Mouse (Mus musculus): ENCODE results near the gene Copg2. TPM values are rescaled to one million over a fixed set of nuclear protein-coding genes. Genes with fewer than 3 reads are reported as not detected.

The Copg2 gene
- 10 to 100 TPM; 23.4 to 40.7 (median 30.8) TPM for polyA plus RNA-seq (2017; shearing (Covaris generic))

DNA sequence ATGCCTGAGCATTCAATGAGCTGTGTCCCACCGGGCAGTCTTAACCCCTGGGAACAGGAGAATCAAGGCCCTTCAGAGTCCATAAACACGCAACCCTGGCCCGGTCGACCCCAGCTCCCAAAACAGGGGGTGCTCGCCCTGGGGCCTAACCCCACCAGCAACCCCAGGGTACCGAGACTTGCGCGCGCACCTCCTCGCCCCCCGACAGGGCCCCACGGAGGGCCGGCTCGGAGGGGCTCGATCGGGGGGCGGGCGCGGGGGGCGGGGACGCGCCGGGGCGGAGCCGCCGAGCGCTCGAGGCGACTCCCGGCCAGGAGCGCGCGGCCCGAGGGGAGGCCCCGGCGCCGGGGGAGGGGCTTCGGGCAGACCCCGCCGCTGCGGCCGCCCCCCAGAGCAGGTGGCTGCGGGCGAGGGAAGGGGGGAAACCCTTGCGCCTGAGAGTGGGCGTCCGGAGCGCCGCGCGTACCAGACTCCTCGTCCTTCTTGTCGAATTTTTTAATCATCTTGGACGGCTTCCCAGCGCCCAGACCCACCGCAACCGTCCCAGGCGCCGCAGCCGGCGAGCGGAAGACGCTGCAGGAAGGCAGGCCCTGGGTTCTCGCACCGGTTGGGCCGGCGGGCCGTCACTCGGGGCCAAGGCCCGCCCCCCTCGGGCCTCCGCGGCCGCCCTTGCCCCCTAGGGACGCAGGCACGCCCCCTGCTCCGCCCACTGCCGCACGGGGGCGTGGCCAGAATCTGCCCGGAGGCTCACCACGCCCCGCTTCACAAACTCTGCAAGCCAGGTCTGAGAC is at the start of gene Copg2:
Copg2 (minus strand) TSS at position 600 of the 791 bp plus-strand sequence.
- peak; percentile 96 for ATAC-seq

DNA sequence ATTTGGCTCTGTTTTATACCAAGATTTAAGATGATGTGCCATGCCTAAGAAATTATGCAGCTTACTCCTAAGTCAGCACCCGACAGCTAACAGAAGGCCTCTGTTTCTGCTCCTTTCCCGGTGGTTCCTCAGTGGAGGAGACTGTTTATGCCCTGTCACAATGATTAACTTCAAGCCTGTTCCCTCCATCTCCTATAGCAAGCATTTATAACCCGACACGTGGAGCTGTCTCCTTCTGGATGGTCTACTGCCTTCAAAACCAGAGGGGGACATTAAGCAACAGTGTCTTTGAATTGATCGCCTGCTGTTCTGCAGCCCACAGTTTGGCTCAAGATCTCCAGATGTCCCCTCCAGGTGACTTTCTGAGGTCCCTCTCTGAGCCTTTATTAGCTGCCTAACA is 42.7 kb upstream of the Copg2 start:
- ATAC-seq: no peak

DNA sequence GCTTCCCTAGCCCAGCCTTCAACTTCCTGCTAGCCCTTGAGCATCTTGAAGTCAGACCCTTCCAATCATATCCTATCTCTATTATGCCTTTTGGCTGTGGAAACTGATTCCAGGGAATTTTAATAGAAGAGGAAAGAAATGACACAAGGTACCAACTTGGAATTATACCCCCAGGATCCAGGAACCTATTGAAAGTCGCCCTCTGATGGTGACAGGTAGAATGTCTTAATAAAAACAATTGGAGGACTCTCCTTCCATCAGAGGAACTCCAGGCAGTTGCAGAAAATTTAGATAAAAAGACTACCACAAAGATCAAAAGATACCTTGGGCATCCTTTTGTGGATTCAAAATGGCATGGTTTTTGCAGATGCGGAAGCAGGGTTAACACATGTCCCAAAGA is 26.2 kb upstream of the Copg2 start:
- ATAC-seq: no peak

DNA sequence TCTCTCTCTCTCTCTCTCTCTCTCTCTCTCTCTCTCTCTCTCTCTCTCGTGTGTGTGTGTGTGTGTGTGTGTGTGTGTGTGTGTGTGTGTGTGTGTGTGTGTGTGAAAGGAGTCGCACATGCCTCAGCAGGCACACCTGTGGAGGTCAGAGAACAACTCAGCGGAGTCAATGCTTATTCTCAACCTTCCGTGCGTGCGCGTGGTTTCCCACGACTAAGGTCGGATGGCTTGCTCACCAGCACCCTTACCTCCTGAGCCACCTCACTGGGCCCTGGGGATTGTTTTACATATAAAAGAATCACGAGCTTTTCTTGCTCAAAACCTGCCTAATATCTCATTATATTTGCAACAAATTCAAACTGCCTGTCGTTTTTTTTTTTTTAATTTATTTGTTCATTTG is 25.2 kb upstream of the Copg2 start:
- ATAC-seq: no peak

DNA sequence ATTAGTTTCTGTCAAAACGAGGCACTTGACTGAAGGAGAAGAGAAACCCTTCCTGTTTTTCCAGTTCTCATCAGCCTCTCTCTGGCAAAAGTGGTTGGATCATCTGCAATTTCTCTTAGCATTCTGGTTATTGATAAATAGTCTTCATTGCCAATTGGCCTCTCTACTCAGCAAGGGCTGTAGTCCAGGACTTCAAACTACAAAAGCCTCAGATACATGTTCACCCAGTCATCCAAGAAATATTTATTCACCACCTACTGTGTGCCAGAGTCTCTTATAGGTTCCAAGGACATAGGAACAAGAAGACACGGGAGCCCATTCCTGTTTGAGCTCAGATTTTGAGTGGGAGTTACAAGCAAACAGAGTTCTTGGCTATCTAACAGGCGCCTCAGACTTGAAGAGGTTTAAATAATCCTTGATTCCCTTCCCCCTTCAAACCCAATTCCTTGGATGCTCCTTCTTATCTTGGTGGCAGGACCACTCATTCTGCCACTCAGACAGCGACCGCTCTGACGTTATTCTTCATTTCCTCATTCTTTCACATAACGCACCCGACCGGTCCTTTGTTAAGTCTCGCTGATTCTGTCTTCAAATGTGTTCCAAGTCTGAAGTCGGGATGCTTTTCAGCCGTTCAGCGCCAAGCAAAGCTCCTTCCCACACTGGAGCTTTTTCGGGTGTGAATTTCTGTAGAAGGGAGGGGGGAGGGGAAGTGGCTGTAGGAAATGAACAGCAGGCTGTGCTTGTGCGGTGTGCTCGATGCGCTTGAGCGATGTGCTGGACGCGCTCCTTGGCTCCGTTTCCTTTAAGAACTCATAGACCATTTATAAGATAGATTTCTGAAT is 24.5 kb upstream of the Copg2 start:
- no peak for ATAC-seq

DNA sequence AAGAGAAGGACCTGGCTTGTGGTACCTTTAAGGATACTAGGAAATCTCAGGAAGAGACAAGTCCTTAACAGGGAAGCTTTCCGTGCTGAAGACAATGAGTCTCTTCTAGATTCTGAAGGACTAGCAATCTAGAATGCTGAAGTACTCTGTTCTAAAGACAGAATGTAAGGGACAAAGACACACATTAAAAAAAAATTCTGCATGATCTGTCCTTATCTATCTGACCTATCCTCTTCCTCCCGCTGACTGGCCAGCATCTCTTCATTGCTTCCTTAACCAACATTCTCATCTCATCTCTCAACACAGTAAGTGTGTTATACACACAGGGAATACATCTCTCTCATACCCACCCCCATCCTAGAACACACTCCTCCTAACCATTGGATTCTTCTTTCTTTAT is 18.9 kb upstream of the Copg2 start, which contains the start of gene Tsga13:
Tsga13 (minus strand) TSS at position 101 of the 400 bp plus-strand sequence.
- ATAC-seq: no peak

DNA sequence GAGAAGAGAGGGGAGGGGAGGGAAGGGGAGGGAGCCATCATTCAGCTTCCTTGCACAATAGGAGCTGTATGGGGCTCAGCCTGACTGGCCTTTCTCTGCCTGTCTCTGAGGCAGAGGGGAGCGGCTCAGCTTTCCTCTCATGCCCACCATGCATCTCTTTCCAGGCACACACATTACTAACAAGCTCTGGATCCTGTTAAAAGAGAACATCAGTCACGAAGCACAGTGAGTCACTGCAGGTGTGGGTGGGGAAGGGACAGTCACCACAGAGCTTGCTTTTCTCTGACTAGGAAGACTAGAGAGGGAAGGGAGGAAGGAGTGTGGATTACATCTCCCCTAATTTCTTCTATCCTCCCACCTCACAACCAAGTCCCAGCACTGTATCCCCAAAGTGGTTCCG is 11.4 kb upstream of the Copg2 start:
- no peak for ATAC-seq

DNA sequence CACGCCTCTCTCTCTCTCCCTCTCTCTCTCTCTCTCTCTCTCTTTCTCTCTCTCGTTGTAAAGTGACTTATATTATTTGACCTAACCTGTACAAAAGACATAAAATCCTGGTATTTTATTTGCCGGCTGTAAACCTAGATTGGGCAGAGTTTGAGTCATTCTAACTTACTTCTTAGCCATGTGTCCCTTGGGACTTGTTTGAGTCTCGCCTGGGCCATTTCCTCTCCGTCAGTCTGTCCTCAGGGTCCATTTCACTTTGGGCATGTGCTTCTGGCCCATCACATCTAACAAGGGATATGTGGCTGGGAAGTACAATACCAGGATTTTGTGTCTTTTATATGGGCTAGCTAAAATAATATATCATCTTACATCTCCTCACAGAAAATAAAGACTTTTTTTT is 8.3 kb upstream of the Copg2 start:
- no peak for ATAC-seq

DNA sequence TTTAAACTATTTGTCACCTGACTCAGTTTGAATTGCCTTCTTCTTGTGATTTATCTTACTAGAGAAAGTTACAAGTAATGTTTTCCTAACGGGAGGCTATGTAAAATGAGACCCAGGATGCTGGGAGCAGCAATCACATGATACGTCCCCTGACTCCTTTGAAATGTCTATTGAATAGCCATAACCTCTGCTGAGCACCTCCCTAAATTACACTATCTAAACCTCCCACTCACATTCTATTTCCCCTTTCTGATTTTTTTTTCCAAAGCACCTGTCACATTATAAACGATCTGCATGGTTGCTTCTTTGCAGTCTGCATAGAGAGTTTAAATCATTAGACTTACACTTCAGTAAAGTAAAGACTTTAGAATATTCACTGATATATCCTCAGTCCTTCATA is 7.4 kb upstream of the Copg2 start:
- ATAC-seq: no peak

DNA sequence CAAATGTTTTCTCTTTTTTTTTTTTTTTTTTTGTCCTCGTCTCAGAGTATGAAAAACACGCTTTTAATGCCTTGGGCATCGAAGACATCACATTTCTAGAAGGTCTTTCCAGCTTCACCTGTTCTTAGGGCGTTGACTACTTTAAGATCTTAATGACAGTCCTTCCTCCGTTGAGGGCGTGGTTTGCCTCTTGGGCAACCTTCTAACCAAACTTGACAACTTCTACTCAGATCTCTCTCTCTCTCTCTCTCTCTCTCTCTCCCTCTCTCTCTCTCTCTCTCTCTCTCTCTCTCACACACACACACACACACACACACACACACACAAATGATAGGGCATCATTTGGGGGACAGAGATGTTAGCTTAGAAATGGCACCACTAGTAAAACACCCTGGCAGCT is 926 bp upstream of the Copg2 start:
- no peak for ATAC-seq

DNA sequence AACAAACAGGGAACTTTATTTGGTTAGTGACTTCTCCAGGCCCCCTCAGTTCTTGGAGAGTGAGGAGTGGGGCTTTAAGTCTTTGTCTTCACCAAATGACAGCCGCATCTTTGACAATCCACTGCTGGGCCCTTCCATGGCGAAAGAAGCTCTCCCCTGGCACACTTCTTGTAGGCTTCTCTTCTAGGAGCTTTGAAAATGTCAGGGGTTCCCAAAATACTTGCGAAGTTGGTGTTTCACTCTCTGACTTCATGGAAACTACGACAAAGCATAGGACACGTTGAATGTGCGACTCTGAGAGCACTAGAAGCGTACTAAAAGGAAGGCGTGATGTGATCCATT is 363 bp upstream of the Copg2 start:
- ATAC-seq: peak; percentile 16

DNA sequence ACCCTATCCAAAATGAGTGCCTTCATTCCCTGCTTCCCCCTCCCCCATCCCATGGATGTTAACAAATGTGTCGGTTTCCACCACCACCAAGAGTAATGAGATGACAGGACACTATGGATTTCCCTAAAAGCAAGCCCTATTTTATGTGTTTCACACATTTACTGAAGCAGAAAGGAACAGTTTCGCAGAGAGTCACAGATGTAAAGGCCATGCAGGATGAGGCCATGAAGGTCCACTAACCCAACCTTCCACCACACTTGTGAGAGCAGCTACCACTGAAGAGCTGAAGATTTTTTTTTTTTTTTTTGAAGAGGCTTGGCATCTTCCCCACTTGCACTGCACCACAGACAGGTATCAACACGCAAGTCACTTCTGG is 787 bp downstream of the Copg2 start:
- ATAC-seq: no peak

DNA sequence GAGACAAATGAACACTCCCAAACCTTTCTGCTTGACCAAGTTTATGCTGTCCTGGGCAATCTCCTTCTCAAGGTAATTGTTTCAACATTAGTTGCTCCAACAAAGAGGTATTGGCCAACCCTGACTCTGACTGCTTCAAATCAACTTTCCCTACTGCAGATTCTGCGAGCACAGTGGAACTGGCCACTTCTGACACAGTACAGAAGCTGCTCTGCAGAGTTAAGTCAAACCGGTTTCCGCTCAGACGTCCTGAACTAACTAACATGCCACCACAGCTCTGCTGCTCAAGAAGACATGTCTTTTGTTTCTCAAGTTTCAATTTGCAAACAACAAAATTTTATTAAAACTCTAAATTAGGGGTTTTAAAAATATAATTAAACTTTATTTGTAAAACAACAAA is 3.5 kb downstream of the Copg2 start:
- ATAC-seq: no peak

DNA sequence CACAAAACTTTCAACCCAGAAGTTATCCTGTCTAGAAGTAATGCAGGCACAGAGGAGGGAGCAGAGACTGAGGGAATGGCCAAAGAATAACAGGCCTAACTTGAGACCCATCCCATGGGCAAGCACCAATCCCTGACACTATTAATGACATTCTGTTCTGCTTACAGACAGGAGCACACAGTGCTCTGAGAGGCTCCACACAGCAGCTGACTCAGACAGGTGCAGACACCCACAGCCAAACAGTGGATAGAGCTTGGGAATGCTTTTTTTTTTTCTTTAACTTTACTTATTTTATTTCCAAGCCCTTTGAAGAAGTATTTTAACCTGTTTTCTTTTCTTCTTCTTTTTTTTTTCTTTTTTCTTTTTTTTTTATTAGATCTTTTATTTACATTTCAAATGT is 4.8 kb downstream of the Copg2 start:
- no peak for ATAC-seq

DNA sequence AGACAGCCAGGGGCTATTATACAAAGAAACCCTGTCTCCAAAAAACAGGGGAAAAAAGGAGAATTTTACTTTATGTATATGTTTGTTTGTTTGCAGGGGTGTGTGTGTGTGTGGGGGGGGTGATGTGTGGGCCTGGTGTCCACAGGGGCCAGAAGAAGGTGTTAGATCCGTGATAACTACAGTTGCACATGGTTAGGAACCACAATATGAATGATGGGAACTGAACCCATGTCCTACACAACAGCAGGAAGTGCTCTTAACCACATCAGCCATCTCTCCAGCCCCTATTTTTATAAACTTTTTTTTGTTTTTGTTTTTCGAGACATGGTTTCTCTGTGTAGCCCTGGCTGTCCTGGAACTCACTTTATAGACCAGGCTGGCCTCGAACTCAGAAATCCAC is 11.7 kb downstream of the Copg2 start:
- ATAC-seq: no peak

DNA sequence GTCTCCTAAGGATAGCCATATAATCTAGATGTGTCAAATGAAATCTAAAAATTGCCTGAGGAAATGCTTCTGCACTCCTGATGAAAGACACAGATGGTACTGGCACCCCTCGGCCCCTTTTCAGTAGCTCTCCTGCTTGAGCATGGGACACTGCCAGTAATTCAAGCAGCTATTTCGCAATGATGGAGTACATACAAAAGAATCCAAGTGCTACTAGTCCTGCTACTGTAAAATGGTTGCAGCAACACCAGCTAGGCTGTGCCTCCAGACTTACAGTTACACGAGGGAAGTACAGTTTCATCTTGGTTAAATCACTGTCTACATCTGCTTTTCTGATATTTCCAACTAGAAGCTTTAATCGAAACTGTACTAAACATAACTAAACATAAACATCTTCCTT is 13.1 kb downstream of the Copg2 start:
- no peak for ATAC-seq

DNA sequence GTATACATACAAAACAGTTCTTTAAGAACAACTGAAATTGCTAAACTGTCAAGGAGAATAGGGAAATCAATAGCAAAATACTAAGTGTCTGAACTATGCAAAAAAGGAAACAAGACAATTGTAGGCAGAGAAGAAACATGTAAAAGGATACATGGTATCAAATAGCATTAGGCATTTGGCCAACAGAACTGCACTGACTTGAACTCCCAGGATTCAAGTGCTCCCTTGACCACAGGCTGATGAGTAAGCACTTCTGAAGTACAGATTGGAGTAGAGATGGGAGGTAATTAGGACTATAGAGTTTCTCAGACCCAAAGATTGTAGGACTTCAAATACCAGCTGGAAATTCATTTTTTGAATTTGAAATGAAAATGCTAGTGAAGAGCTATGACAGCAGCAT is 19.9 kb downstream of the Copg2 start:
- no peak for ATAC-seq

DNA sequence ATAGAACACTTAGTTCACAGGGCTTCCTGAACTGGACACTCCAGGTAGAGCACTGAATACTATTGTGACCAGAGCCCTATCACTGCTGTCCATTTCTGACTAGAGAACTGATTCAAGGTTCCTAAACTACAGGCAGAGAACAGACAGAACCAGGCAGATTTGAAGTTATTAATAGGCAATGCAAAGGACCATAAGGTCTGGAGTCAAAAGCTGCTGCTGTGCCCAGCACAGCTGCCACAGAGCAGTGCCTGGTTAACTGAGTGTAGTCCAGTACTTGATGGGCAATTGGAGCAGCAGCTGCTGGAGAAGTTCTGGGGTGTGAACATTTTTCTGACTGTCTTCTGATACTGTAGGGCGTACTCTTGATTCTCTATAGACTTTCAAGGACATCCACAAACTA is 30.1 kb downstream of the Copg2 start:
- ATAC-seq: no peak

DNA sequence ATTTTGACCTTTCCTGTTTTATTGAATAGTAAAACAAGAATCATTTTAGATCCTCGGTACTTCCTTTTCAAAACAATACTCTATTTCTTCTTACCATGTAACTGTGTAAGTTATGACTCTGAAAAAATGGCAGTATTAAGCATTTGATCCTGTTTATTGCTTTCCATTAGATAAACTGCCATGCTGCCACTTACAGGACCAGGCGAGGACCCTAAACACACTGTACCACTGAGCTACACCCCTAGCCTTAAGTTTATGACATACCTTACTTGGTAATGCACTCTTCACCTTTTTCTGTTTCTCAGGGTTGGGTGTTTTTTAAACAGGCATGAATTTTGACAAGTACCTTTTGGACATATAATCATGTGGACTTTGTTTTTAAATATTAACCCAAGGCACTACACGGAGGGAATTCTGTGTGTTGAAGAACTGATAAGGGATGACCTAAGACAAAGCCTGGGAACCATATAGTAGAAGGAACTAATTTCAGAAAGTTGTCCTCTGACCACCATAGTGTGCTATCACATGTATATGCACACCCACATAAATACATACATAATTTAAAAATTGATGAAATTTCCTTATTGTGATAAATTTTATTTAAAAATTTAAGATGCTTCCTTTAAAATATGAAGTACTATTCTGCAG is 31.4 kb downstream of the Copg2 start:
- no peak for ATAC-seq

DNA sequence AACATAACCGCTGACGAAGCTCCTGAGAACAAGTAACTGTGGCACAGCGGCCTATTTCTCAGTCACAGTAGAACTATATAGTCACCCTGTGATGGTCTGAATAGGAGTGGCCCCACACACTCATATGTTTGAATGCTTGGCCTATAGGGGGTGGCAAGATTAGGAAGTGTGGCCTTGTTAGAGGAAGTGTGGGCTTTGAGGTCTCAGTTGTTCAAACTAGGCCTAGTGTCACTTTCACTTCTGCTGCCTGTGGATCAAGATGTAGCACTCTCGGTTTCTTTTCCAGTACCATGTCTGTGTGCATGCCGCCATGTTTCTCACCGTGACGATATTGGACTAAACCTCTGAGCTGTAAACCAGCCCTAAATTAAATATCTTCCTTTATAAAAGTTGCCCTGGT is 40.6 kb downstream of the Copg2 start:
- no peak for ATAC-seq

DNA sequence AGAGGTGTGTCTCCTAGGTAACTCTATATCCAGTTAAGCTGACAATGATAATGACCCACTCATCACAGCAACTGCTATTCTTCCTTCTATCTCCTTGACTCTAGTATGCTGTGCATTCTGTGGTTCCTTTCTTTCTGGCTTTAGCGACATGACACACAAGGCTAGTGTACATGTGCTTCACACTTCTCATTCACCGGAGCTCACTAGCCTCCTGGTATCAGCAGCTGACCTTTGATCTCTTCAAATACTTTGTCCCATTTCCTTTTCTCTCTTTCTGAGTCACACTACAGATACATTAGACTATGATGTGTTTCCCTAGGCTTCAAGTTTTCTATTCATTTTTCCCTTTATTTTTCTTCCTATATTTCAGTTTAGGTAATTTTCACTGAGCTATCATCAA is 41.4 kb downstream of the Copg2 start:
- no peak for ATAC-seq

DNA sequence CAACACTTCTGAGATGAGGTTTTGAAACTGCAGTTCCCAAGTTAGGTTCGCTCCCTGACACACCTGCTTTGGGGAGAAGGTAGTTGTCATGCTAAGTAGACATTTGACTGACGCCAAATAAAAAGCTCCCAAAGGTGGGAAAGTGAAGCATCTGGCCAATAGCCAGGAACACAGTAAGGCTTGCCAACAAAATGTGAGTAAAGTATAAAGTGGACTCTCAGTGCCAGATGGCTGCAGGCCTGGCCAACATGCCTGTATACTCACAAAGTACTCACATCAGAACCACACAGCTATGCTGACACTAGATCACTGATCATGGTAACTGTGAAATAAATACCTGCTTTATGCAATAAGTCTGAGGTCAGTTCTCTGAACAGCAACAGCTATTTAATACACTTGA is 46.8 kb downstream of the Copg2 start:
- ATAC-seq: no peak

DNA sequence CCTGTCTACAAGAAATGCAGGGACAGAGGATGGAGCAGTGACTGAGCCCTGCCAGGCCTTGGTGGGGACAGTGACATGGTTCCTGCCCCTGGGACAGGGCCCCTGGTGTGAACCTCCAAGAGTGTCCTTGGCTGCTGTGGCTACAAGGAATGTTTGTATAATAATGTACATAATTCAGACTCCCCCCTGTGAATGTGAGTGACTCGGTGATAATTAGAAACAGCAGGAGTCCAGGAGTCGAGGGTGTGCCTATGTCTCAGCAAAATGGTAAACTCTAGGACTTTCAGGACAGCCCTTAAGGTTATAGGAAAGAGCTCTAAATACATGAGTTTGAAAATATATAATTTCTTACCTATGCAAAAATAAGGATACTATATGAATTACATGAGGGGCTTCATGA is 64.4 kb downstream of the Copg2 start:
- no peak for ATAC-seq

DNA sequence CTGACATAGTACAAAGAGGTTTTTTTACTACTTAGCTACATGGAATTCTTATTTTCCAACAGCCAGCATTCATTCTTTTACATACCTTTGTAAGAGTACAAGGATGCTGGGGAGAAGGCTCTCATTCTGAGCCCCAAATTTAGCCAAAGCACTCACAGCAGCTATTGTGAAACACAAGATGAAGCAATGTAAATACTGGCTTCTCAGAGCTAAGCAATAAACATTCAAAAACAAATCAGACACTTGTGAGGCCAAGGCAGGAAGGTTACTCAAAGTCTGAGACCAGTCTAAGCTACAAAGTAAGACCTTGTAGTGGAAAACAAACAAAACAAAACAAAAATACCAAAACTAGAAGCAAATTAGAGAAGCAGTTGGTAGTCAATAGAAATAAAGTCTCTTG is 83.0 kb downstream of the Copg2 start:
- ATAC-seq: no peak

Data from inflammation-experienced regulatory T-cells, adult 6 months (primary cell).